Mouse (Mus musculus) midbrain, embryonic 16.5 days (tissue): ENCODE measurements around the gene Msh4. TPM values are rescaled to one million over a fixed set of nuclear protein-coding genes. Genes with fewer than 3 reads are reported as not detected.

Experiments
- ATAC-seq: fragments of 200-750 bp; cut with Nextera tagmentation; 2 replicates; pipeline ENCODE4 v1.8.0; 2017; ENCODE audit warnings: moderate TSS enrichment
- H3K27ac ChIP-seq: fragments of 300-500 bp; sonication (generic); 2 replicates; pipeline ENCODE4 v1.5.1; 2014; ENCODE audit warnings: mild to moderate bottlenecking, low read length, mixed read lengths
- H3K27me3 ChIP-seq: fragments of 300-500 bp; sonication (generic); 2 replicates; pipeline ENCODE4 v1.6.1; 2014; ENCODE audit warnings: low read depth, low read length, mixed read lengths; ENCODE audit not compliant: control insufficient read depth, insufficient read depth
- H3K36me3 ChIP-seq: fragments of 300-500 bp; sonication (generic); 2 replicates; pipeline ENCODE4 v1.6.1; 2014; ENCODE audit warnings: mild to moderate bottlenecking, low read length, moderate library complexity, mixed read lengths; ENCODE audit not compliant: control insufficient read depth, insufficient read depth
- H3K4me1 ChIP-seq: fragments of 300-500 bp; sonication (generic); 2 replicates; pipeline ENCODE4 v1.6.1; 2014; ENCODE audit warnings: mild to moderate bottlenecking, low read length, mixed read lengths; ENCODE audit not compliant: control insufficient read depth, insufficient read depth
- H3K4me2 ChIP-seq: fragments of 300-500 bp; sonication (generic); 2 replicates; pipeline ENCODE4 v1.6.1; 2014; ENCODE audit warnings: mild to moderate bottlenecking, low read length, mixed read lengths
- H3K4me3 ChIP-seq: fragments of 300-500 bp; sonication (generic); 2 replicates; pipeline ENCODE4 v1.5.1; 2014; ENCODE audit warnings: low read depth, mild to moderate bottlenecking, low read length, moderate library complexity, mixed read lengths
- H3K9ac ChIP-seq: fragments of 300-500 bp; sonication (generic); 2 replicates; pipeline ENCODE4 v1.6.1; 2014; ENCODE audit warnings: low read depth, low read length, mixed read lengths
- H3K9me3 ChIP-seq: fragments of 300-500 bp; sonication (generic); replicated peaks from 2 replicates; pipeline ENCODE4 v1.6.1; 2014; ENCODE audit warnings: mild to moderate bottlenecking, low read length, mixed read lengths; ENCODE audit not compliant: control insufficient read depth, poor library complexity, severe bottlenecking
- WGBS: fragments of 180-500 bp; shearing (Covaris S2); extraction: QIAGEN DNeasy Blood & Tissue Kit; methylation state at CpG from one replicate; pipeline ENCODE4 v1.1.7; 2014; 5-methylcytosine and 5-hydroxymethylcytosine counted together
- polyA plus RNA-seq: library from polyadenylated mRNA; unstranded; fragments of >200 nt; fragmentation: Nextera tagmentation; extraction: Ambion mirVana; gene quantifications from 2 replicates; pipeline ENCODE4 v1.2.1, GENCODE M21; 2015

Msh4 gene
- polyA plus RNA-seq, 1 experiment from 2014 or later, result 0.15 TPM

- Histone ChIP-seq H3K9ac (no peak overlapping the region), H3K4me2 (no peak overlapping the region), H3K9me3 (no peaks in the 10 kb centered on the region), H3K36me3 (peaks cover 32% of the 10 kb centered on the region), H3K4me3 (no peak overlapping the region), H3K4me1 (no peaks in the 10 kb centered on the region; the same call in 1 of the 2 replicates), H3K27me3 (no peaks in the 10 kb centered on the region), H3K27ac (no peak overlapping the region)
- ATAC-seq, result peak; percentile 78
- 63% methylated on average over 6 of the region's 6 CpGs for WGBS
These were observed 1.4 kb downstream of the Msh4 start for GRCm38 (mm10) chr3:153904586-153904985.

- Histone ChIP-seq H3K27ac (no peak overlapping the region), H3K4me2 (no peak overlapping the region), H3K36me3 (peaks cover 18% of the 10 kb centered on the region), H3K9ac (no peak overlapping the region), H3K27me3 (no peaks in the 10 kb centered on the region), H3K9me3 (no peaks in the 10 kb centered on the region), H3K4me3 (no peak overlapping the region), H3K4me1 (no peaks in the 10 kb centered on the region)
- ATAC-seq, result no peak
- WGBS, result 81% methylated on average over 3 of the region's 3 CpGs
These were observed 3.3 kb downstream of the Msh4 start for GRCm38 (mm10) chr3:153902595-153902994.

GRCm38 (mm10) chr3:153901904-153902303 lies 4.0 kb downstream of the Msh4 start:
- WGBS, result 95% methylated on average over 1 of the region's 1 CpGs
- Histone ChIP-seq H3K4me3 (no peak overlapping the region), H3K4me1 (no peaks in the 10 kb centered on the region), H3K4me2 (no peak overlapping the region), H3K27me3 (no peaks in the 10 kb centered on the region), H3K36me3 (peaks cover 18% of the 10 kb centered on the region), H3K9ac (no peak overlapping the region), H3K27ac (no peak overlapping the region), H3K9me3 (no peaks in the 10 kb centered on the region)
- ATAC-seq, result no peak

GRCm38 (mm10) chr3:153897216-153897615 lies 8.7 kb downstream of the Msh4 start:
- H3K27me3 ChIP-seq, result no peaks in the 10 kb centered on the region
- no peaks in the 10 kb centered on the region for H3K9me3 ChIP-seq
- no peak for ATAC-seq
- no peaks in the 10 kb centered on the region for H3K36me3 ChIP-seq
- H3K27ac ChIP-seq, result no peak overlapping the region
- no peak overlapping the region for H3K4me2 ChIP-seq
- no peak overlapping the region for H3K4me3 ChIP-seq
- H3K4me1 ChIP-seq, result no peaks in the 10 kb centered on the region
- WGBS, result 76% methylated on average over 6 of the region's 6 CpGs
- no peak overlapping the region for H3K9ac ChIP-seq

GRCm38 (mm10) chr3:153895454-153895853 lies 10.5 kb downstream of the Msh4 start:
- Histone ChIP-seq H3K27me3 (no peaks in the 10 kb centered on the region), H3K4me1 (no peaks in the 10 kb centered on the region), H3K9ac (no peak overlapping the region), H3K27ac (no peak overlapping the region), H3K9me3 (no peaks in the 10 kb centered on the region), H3K36me3 (no peaks in the 10 kb centered on the region), H3K4me3 (no peak overlapping the region), H3K4me2 (no peak overlapping the region)
- WGBS, result 83% methylated on average over 3 of the region's 3 CpGs
- ATAC-seq, result no peak

- Histone ChIP-seq H3K9me3 (no peaks in the 10 kb centered on the region), H3K4me1 (no peaks in the 10 kb centered on the region), H3K4me3 (no peak overlapping the region), H3K27me3 (no peaks in the 10 kb centered on the region), H3K36me3 (no peaks in the 10 kb centered on the region), H3K27ac (no peak overlapping the region), H3K4me2 (no peak overlapping the region), H3K9ac (no peak overlapping the region)
- no peak for ATAC-seq
- 79% methylated on average over 7 of the region's 8 CpGs for WGBS
These were observed 16.7 kb downstream of the Msh4 start for GRCm38 (mm10) chr3:153889188-153889781.

- Histone ChIP-seq H3K4me2 (no peak overlapping the region), H3K27ac (no peak overlapping the region), H3K4me1 (no peaks in the 10 kb centered on the region), H3K9ac (no peak overlapping the region), H3K27me3 (no peaks in the 10 kb centered on the region), H3K9me3 (no peaks in the 10 kb centered on the region), H3K36me3 (no peaks in the 10 kb centered on the region), H3K4me3 (no peak overlapping the region)
- 81% methylated on average over 6 of the region's 6 CpGs for WGBS
- no peak for ATAC-seq
These were observed 17.8 kb downstream of the Msh4 start for GRCm38 (mm10) chr3:153888141-153888540.

- no peaks in the 10 kb centered on the region for H3K27me3 ChIP-seq
- no peak overlapping the region for H3K27ac ChIP-seq
- no peak for ATAC-seq
- H3K36me3 ChIP-seq, result no peaks in the 10 kb centered on the region
- H3K4me1 ChIP-seq, result no peaks in the 10 kb centered on the region
- H3K9me3 ChIP-seq, result no peaks in the 10 kb centered on the region
- H3K9ac ChIP-seq, result no peak overlapping the region
- no peak overlapping the region for H3K4me3 ChIP-seq
- H3K4me2 ChIP-seq, result no peak overlapping the region
These were observed 19.6 kb downstream of the Msh4 start for GRCm38 (mm10) chr3:153886296-153886695.

GRCm38 (mm10) chr3:153871396-153871795 lies 34.5 kb downstream of the Msh4 start:
- no peak overlapping the region for H3K9ac ChIP-seq
- no peaks in the 10 kb centered on the region for H3K36me3 ChIP-seq
- H3K27ac ChIP-seq, result no peak overlapping the region
- no peaks in the 10 kb centered on the region for H3K9me3 ChIP-seq
- H3K4me3 ChIP-seq, result no peak overlapping the region
- no peaks in the 10 kb centered on the region; the same call in 1 of the 2 replicates for H3K27me3 ChIP-seq
- ATAC-seq, result no peak
- no peaks in the 10 kb centered on the region for H3K4me1 ChIP-seq
- no peak overlapping the region for H3K4me2 ChIP-seq
- WGBS, result 84% methylated on average over 5 of the region's 5 CpGs
